Mouse (Mus musculus) forebrain, embryonic 12.5 days (tissue): ENCODE measurements at regions not wholly inside any gene's neighbourhood (a gene's known extent, or its start where the extent isn't known, plus 50 kb on each side); places are given as distances from the start of the nearest gene placed in this dataset.

Experiments used
- ATAC-seq: fragments of 200-750 bp; cut with Nextera tagmentation; 2 replicates; pipeline ENCODE4 v1.8.0; 2017; ENCODE audit warnings: moderate TSS enrichment; ENCODE audit not compliant: low FRiP score
- H3K27ac ChIP-seq: fragments of 300-500 bp; sonication (generic); 2 replicates; pipeline ENCODE4 v1.5.1; 2016; ENCODE audit warnings: mild to moderate bottlenecking
- H3K27me3 ChIP-seq: fragments of 300-500 bp; sonication (generic); 2 replicates; pipeline ENCODE4 v1.6.1; 2016; ENCODE audit warnings: mild to moderate bottlenecking
- H3K36me3 ChIP-seq: fragments of 300-500 bp; sonication (generic); replicated peaks from 2 replicates; pipeline ENCODE4 v1.6.1; 2016; ENCODE audit warnings: mild to moderate bottlenecking
- H3K4me1 ChIP-seq: fragments of 300-500 bp; sonication (generic); 2 replicates; pipeline ENCODE4 v1.6.1; 2016
- H3K4me2 ChIP-seq: fragments of 300-500 bp; sonication (generic); 2 replicates; pipeline ENCODE4 v1.6.1; 2016; ENCODE audit warnings: mild to moderate bottlenecking, moderate library complexity
- H3K4me3 ChIP-seq: fragments of 300-500 bp; sonication (generic); replicated peaks from 2 replicates; pipeline ENCODE4 v1.5.1; 2016; ENCODE audit warnings: mild to moderate bottlenecking
- H3K9ac ChIP-seq: fragments of 300-500 bp; sonication (generic); 2 replicates; pipeline ENCODE4 v1.6.1; 2016; ENCODE audit warnings: mild to moderate bottlenecking
- H3K9me3 ChIP-seq: fragments of 300-500 bp; sonication (generic); 2 replicates; pipeline ENCODE4 v1.6.1; 2016
- WGBS: fragments of 180-500 bp; shearing (Covaris S2); methylation state at CpG from one replicate; pipeline ENCODE4 v1.1.7; 2016; 5-methylcytosine and 5-hydroxymethylcytosine counted together

GRCm38 (mm10) chr5:29142957-29143356, 52.8 kb upstream of the Rnf32 start:
- 82% methylated on average over 2 of the region's 2 CpGs for WGBS

GRCm38 (mm10) chr5:29142502-29142901, 53.3 kb upstream of the Rnf32 start:
- WGBS: 95% methylated on average over 13 of the region's 13 CpGs

More at GRCm38 (mm10) chr5:29142957-29143356, 52.8 kb upstream of the Rnf32 start:
- no peak for ATAC-seq
- Histone ChIP-seq H3K4me3 (no peak overlapping the region), H3K9ac (no peak overlapping the region), H3K4me2 (no peak overlapping the region), H3K4me1 (no peaks in the 10 kb centered on the region), H3K9me3 (no peaks in the 10 kb centered on the region), H3K36me3 (no peaks in the 10 kb centered on the region), H3K27ac (no peak overlapping the region), H3K27me3 (no peaks in the 10 kb centered on the region)

GRCm38 (mm10) chr5:29137481-29137880, 58.3 kb upstream of the Rnf32 start:
- Histone ChIP-seq H3K4me3 (no peak overlapping the region), H3K4me2 (no peak overlapping the region), H3K9ac (no peak overlapping the region), H3K27ac (no peak overlapping the region), H3K36me3 (no peaks in the 10 kb centered on the region), H3K4me1 (no peaks in the 10 kb centered on the region), H3K27me3 (no peaks in the 10 kb centered on the region), H3K9me3 (no peaks in the 10 kb centered on the region)
- 84% methylated on average over 5 of the region's 5 CpGs for WGBS
- no peak for ATAC-seq

More at GRCm38 (mm10) chr5:29142502-29142901, 53.3 kb upstream of the Rnf32 start:
- no peaks in the 10 kb centered on the region for H3K36me3 ChIP-seq
- H3K4me3 ChIP-seq: no peak overlapping the region
- ATAC-seq: no peak
- H3K4me1 ChIP-seq: no peaks in the 10 kb centered on the region
- no peaks in the 10 kb centered on the region for H3K27me3 ChIP-seq
- H3K9ac ChIP-seq: no peak overlapping the region
- H3K9me3 ChIP-seq: no peaks in the 10 kb centered on the region
- H3K4me2 ChIP-seq: no peak overlapping the region
- H3K27ac ChIP-seq: no peak overlapping the region

GRCm38 (mm10) chr5:29132261-29132660, 63.5 kb upstream of the Rnf32 start:
- Histone ChIP-seq H3K9me3 (no peaks in the 10 kb centered on the region), H3K27me3 (no peaks in the 10 kb centered on the region), H3K4me2 (no peak overlapping the region), H3K36me3 (no peaks in the 10 kb centered on the region), H3K4me3 (no peak overlapping the region), H3K4me1 (no peaks in the 10 kb centered on the region), H3K9ac (no peak overlapping the region), H3K27ac (no peak overlapping the region)
- ATAC-seq: no peak
- 22% methylated on average over 3 of the region's 3 CpGs for WGBS

- Histone ChIP-seq H3K27me3 (no peaks in the 10 kb centered on the region), H3K9ac (no peak overlapping the region), H3K4me2 (no peak overlapping the region), H3K9me3 (no peaks in the 10 kb centered on the region), H3K27ac (no peak overlapping the region), H3K4me3 (no peak overlapping the region), H3K4me1 (no peaks in the 10 kb centered on the region), H3K36me3 (no peaks in the 10 kb centered on the region)
- ATAC-seq: no peak
- WGBS: 53% methylated on average over 2 of the region's 2 CpGs
Measured at GRCm38 (mm10) chr5:29131762-29132161, 64.0 kb upstream of the Rnf32 start.

GRCm38 (mm10) chr5:29129724-29130123, 66.1 kb upstream of the Rnf32 start:
- no peak for ATAC-seq
- Histone ChIP-seq H3K27ac (no peak overlapping the region), H3K9me3 (no peaks in the 10 kb centered on the region), H3K4me2 (no peak overlapping the region), H3K4me3 (no peak overlapping the region), H3K27me3 (no peaks in the 10 kb centered on the region), H3K9ac (no peak overlapping the region), H3K4me1 (no peaks in the 10 kb centered on the region), H3K36me3 (no peaks in the 10 kb centered on the region)
- WGBS: 88% methylated on average over 3 of the region's 3 CpGs

GRCm38 (mm10) chr5:29116942-29117341, 78.8 kb upstream of the Rnf32 start:
- Histone ChIP-seq H3K4me2 (no peak overlapping the region), H3K9ac (no peak overlapping the region), H3K36me3 (no peaks in the 10 kb centered on the region), H3K27ac (no peak overlapping the region), H3K4me1 (no peaks in the 10 kb centered on the region), H3K9me3 (no peaks in the 10 kb centered on the region), H3K27me3 (no peaks in the 10 kb centered on the region), H3K4me3 (no peak overlapping the region)
- ATAC-seq: no peak
- 73% methylated on average over 2 of the region's 2 CpGs for WGBS

GRCm38 (mm10) chr5:29112531-29112930, 83.3 kb upstream of the Rnf32 start:
- H3K4me3 ChIP-seq: no peak overlapping the region
- ATAC-seq: no peak

GRCm38 (mm10) chr5:29107276-29107675, 88.5 kb upstream of the Rnf32 start:
- Histone ChIP-seq H3K4me3 (no peak overlapping the region), H3K27me3 (no peaks in the 10 kb centered on the region), H3K4me1 (no peaks in the 10 kb centered on the region), H3K4me2 (no peak overlapping the region), H3K9me3 (no peaks in the 10 kb centered on the region), H3K36me3 (no peaks in the 10 kb centered on the region), H3K27ac (no peak overlapping the region), H3K9ac (no peak overlapping the region)
- ATAC-seq: no peak

More at GRCm38 (mm10) chr5:29112531-29112930, 83.3 kb upstream of the Rnf32 start:
- Histone ChIP-seq H3K27ac (no peak overlapping the region), H3K4me1 (no peaks in the 10 kb centered on the region), H3K9me3 (no peaks in the 10 kb centered on the region), H3K27me3 (no peaks in the 10 kb centered on the region), H3K36me3 (no peaks in the 10 kb centered on the region), H3K4me2 (no peak overlapping the region), H3K9ac (no peak overlapping the region)

- Histone ChIP-seq H3K36me3 (no peaks in the 10 kb centered on the region), H3K9me3 (no peaks in the 10 kb centered on the region), H3K4me3 (no peak overlapping the region), H3K9ac (no peak overlapping the region), H3K27me3 (no peaks in the 10 kb centered on the region), H3K4me2 (no peak overlapping the region), H3K27ac (no peak overlapping the region), H3K4me1 (no peaks in the 10 kb centered on the region)
- WGBS: 83% methylated on average over 1 of the region's 1 CpGs
- ATAC-seq: no peak
Measured at GRCm38 (mm10) chr5:29083288-29083687, 112.5 kb upstream of the Rnf32 start.

- ATAC-seq: no peak
- no peaks in the 10 kb centered on the region for H3K27me3 ChIP-seq
- no peak overlapping the region for H3K4me2 ChIP-seq
- no peaks in the 10 kb centered on the region for H3K36me3 ChIP-seq
- 77% methylated on average over 1 of the region's 1 CpGs for WGBS
- no peak overlapping the region for H3K9ac ChIP-seq
- H3K4me1 ChIP-seq: no peaks in the 10 kb centered on the region
- no peaks in the 10 kb centered on the region for H3K9me3 ChIP-seq
- H3K4me3 ChIP-seq: no peak overlapping the region
- H3K27ac ChIP-seq: no peak overlapping the region
Measured at GRCm38 (mm10) chr5:29054393-29054792, 141.4 kb upstream of the Rnf32 start.

GRCm38 (mm10) chr5:29036636-29037035, 159.2 kb upstream of the Rnf32 start:
- 79% methylated on average over 20 of the region's 20 CpGs for WGBS
- ATAC-seq: no peak
- H3K9ac ChIP-seq: no peak overlapping the region
- no peak overlapping the region for H3K27ac ChIP-seq
- H3K36me3 ChIP-seq: no peaks in the 10 kb centered on the region
- no peaks in the 10 kb centered on the region for H3K27me3 ChIP-seq
- H3K9me3 ChIP-seq: no peaks in the 10 kb centered on the region
- no peak overlapping the region for H3K4me2 ChIP-seq
- H3K4me1 ChIP-seq: no peaks in the 10 kb centered on the region
- no peak overlapping the region for H3K4me3 ChIP-seq

GRCm38 (mm10) chr5:29033462-29033997, 162.3 kb upstream of the Rnf32 start:
- no peak overlapping the region for H3K27ac ChIP-seq
- no peak for ATAC-seq

More at GRCm38 (mm10) chr5:29033462-29033997, 162.3 kb upstream of the Rnf32 start:
- Histone ChIP-seq H3K9me3 (no peaks in the 10 kb centered on the region), H3K4me1 (no peaks in the 10 kb centered on the region), H3K27me3 (no peaks in the 10 kb centered on the region), H3K4me3 (no peak overlapping the region), H3K9ac (no peak overlapping the region), H3K4me2 (no peak overlapping the region), H3K36me3 (no peaks in the 10 kb centered on the region)
- WGBS: 50% methylated on average over 4 of the region's 4 CpGs
